Mouse (Mus musculus): Measurements from ENCODE around the gene Phc3. TPM values are rescaled to one million over a fixed set of nuclear protein-coding genes. Genes with fewer than 3 reads are reported as not detected.
"Not testable (repeated sequence)": the region's sequence is repeated elsewhere in the genome, so short reads cannot be mapped to it uniquely, and the experiment has no call there.

The Phc3 gene
- total RNA-seq, 2 experiments from 2014 or later = 15.9 to 23.1 TPM

- no peak for ATAC-seq (replicated peaks; ENCODE audit: low FRiP score, poor library complexity, severe bottlenecking)
Measured at GRCm38 (mm10) chr3:30896721-30897120, 72.5 kb downstream of the Phc3 start.

- no peak for ATAC-seq (replicated peaks; ENCODE audit: low FRiP score, poor library complexity, severe bottlenecking)
Measured at GRCm38 (mm10) chr3:30889014-30889413, 80.2 kb downstream of the Phc3 start.

GRCm38 (mm10) chr3:30887449-30887848, 81.8 kb downstream of the Phc3 start:
- no peak for ATAC-seq (replicated peaks; ENCODE audit: low FRiP score, poor library complexity, severe bottlenecking)

GRCm38 (mm10) chr3:30876709-30877108, 92.5 kb downstream of the Phc3 start:
- ATAC-seq (replicated peaks; ENCODE audit: low FRiP score, poor library complexity, severe bottlenecking) = no peak

GRCm38 (mm10) chr3:30869995-30870394, 99.2 kb downstream of the Phc3 start:
- ATAC-seq (replicated peaks; ENCODE audit: low FRiP score, poor library complexity, severe bottlenecking) = no peak

- ATAC-seq (replicated peaks; ENCODE audit: low FRiP score, poor library complexity, severe bottlenecking) = no peak
Measured at GRCm38 (mm10) chr3:30868625-30869024, 100.6 kb downstream of the Phc3 start.

GRCm38 (mm10) chr3:30868176-30868575, 101.0 kb downstream of the Phc3 start:
- no peak for ATAC-seq (replicated peaks; ENCODE audit: low FRiP score, poor library complexity, severe bottlenecking)

- no peak for ATAC-seq (replicated peaks; ENCODE audit: low FRiP score, poor library complexity, severe bottlenecking)
Measured at GRCm38 (mm10) chr3:30864640-30865039, 104.6 kb downstream of the Phc3 start.

GRCm38 (mm10) chr3:30863712-30864435, 105.3 kb downstream of the Phc3 start:
- no peak for ATAC-seq (replicated peaks; ENCODE audit: low FRiP score, poor library complexity, severe bottlenecking)

- no peak for ATAC-seq (replicated peaks; ENCODE audit: low FRiP score, poor library complexity, severe bottlenecking)
Measured at GRCm38 (mm10) chr3:30860705-30861104, 108.5 kb downstream of the Phc3 start.

GRCm38 (mm10) chr3:30859599-30859998, 109.6 kb downstream of the Phc3 start:
- ATAC-seq (replicated peaks; ENCODE audit: low FRiP score, poor library complexity, severe bottlenecking) = not testable (repeated sequence)

- peak; percentile 60 for ATAC-seq (replicated peaks; ENCODE audit: low FRiP score, poor library complexity, severe bottlenecking)
Measured at GRCm38 (mm10) chr3:30855604-30856458, 113.4 kb downstream of the Phc3 start, which contains the start of gene Gpr160. Gene Gpr160, plus strand, starts transcription at chr3:30855950.

GRCm38 (mm10) chr3:30853596-30853995, 115.6 kb downstream of the Phc3 start:
- ATAC-seq (replicated peaks; ENCODE audit: low FRiP score, poor library complexity, severe bottlenecking) = no peak

GRCm38 (mm10) chr3:30851422-30851821, 117.8 kb downstream of the Phc3 start:
- no peak for ATAC-seq (replicated peaks; ENCODE audit: low FRiP score, poor library complexity, severe bottlenecking)

Other genes starting within 250 kb of the Phc3 start
- 0.42 TPM in 1 of 2 replicates, not detected in the other for gene Samd7, start 223.1 kb downstream of the Phc3 start, total RNA-seq (2015; ENCODE audit: low replicate concordance)
- not detected in 2 replicates for gene Samd7, start 223.1 kb downstream of the Phc3 start, total RNA-seq (2017; ENCODE audit: low replicate concordance)
- gene Sec62, start 176.5 kb downstream of the Phc3 start, total RNA-seq (2015; ENCODE audit: low replicate concordance) = 93.0 and 140 TPM in 2 replicates
- gene Sec62, start 176.5 kb downstream of the Phc3 start, total RNA-seq (2017; ENCODE audit: low replicate concordance) = 174 and 189 TPM in 2 replicates
- 10.5 and 16.8 TPM in 2 replicates for gene Gpr160, start 113.5 kb downstream of the Phc3 start, total RNA-seq (2015; ENCODE audit: low replicate concordance)
- 6.4 and 14.8 TPM in 2 replicates for gene Gpr160, start 113.5 kb downstream of the Phc3 start, total RNA-seq (2017; ENCODE audit: low replicate concordance)
- 2.9 and 4.3 TPM in 2 replicates for gene Prkci, start 26.3 kb upstream of the Phc3 start, total RNA-seq (2015; ENCODE audit: low replicate concordance)
- 1.3 and 2.3 TPM in 2 replicates for gene Prkci, start 26.3 kb upstream of the Phc3 start, total RNA-seq (2017; ENCODE audit: low replicate concordance)
- 2.9 and 8.4 TPM in 2 replicates for gene Skil, start 125.6 kb upstream of the Phc3 start, total RNA-seq (2015; ENCODE audit: low replicate concordance)
- gene Skil, start 125.6 kb upstream of the Phc3 start, total RNA-seq (2017; ENCODE audit: low replicate concordance) = 4.9 and 13.2 TPM in 2 replicates
- not detected in 2 replicates for gene Cldn11, start 180.5 kb upstream of the Phc3 start, total RNA-seq (2015; ENCODE audit: low replicate concordance)
- not detected in 2 replicates for gene Cldn11, start 180.5 kb upstream of the Phc3 start, total RNA-seq (2017; ENCODE audit: low replicate concordance)